Mouse (Mus musculus): ENCODE results near the gene Arl6.

The Arl6 gene

DNA sequence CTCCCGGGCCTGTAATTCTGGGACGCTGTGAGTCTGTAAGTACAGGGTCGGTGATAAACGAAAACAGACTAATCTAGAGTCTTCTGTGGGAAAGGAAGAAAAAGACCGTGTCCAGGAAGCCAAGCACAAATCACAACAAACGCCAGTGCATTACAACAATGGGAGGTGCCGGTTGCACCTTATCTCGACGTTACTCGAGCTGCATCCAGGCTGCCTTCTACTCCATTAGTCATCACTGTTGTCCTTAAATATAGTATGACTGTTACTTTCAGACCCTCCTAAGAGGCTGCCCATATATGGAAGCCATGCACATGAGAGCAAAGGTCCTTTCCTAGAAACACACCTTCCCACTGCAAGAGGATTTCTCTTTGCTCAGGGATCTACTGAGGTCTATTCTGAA, 51.4 kb downstream of the Arl6 start:
- no peak for DNase-seq (ENCODE audit: low read depth, low spot score)

DNA sequence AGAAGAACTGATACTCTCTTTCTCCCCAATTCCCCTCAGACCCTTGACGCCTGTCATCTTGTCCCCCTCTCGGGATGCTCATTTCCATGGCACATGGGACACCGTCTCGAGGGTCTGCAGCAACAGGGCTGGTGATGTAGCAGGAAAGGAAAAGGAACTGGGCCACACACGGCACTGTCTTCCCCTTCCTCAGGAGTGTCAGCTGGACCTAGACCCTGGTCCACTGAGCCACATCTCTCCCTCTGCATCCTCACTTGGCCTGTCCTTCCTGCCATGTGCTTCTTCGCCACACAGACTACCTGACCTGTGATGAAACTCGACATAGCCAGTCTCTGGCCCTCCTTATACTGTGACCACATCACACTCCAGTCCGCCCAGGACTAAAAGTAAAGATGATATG, 52.3 kb downstream of the Arl6 start:
- no peak for DNase-seq (ENCODE audit: low read depth, low spot score)

DNA sequence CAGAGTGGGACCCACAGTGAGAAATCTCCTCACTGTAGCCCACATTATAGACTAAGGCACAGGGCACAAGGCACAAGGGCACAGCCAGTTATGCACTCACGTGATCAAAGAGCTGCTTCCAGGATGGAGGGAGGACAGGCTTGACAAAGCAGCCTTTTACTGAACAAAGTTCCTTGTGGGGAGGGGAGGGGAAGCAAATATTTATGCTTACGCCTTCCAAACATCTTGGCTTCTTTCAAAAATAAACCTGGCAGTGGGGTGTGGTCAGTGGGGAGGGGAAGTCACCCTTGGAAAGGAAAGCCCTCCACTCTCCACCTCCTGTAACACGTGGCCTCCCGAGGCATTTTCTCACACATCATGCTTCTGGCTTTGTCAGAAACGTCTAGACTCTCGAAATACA, 52.9 kb downstream of the Arl6 start:
- DNase-seq (ENCODE audit: low read depth, low spot score) = no peak

DNA sequence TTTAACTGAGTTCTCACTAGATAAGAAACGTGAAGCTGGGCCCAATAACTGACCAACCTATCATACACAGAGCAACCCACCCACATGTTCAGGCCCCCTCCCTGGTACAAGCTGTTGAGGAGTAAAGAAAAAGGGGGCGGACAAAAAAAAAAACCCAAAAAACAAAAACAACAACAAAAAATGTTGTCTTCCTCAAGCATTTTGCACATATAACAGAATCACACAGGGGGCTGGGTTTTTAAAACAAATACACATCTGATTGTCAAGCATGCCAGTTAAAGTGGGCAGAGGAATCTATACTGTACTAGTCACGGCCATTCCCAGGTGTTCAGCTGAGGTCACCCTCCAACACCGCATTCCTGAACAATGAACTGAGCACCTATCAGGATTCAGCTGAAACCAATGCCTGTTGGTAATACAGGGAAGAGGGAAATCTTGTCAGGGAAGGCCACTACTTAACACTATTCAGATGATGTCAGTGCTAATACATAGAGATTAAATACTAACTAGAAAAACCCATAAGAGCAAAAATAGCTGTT, 53.4 kb downstream of the Arl6 start:
- no peak for DNase-seq (ENCODE audit: low read depth, low spot score)

DNA sequence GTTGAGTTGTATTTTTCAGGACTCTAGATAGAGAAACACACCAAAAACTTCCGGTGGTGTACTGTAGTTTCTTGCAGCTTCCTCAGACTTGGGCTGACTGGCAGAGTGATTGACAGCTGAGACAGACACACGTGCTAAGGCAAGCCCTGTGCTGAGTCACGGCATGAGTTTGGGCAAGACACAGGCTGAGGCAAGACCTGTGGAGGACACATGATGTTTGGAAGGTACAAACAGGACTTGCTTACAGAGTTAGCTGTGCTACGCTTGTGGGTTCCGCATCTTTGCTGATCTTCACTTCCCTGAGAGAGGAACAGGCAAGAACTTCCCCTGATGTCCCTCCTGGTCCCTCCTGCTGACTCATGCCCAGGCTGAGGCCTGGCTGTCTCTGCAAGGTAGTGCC, 55.7 kb downstream of the Arl6 start:
- no peak for DNase-seq (ENCODE audit: low read depth, low spot score)

DNA sequence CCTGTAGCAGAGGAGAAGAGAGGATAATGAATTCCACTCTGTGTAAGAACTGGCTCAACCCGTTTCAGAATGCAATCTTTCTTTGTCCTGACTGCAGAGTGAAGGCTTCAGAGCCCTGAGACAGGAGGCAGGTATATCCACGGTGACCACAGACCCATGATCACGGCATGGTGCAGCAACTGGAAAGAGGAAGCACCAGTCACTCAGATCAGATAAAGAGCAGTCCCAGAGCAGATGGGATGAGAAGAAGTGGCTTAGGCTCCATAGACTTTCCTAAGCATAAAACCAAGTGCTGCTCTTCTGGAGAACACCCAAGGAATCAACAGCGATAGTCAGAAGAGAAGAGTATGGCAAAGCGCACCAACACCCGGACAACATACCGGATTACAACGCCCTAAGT, 60.0 kb downstream of the Arl6 start:
- DNase-seq (ENCODE audit: low read depth, low spot score) = no peak

DNA sequence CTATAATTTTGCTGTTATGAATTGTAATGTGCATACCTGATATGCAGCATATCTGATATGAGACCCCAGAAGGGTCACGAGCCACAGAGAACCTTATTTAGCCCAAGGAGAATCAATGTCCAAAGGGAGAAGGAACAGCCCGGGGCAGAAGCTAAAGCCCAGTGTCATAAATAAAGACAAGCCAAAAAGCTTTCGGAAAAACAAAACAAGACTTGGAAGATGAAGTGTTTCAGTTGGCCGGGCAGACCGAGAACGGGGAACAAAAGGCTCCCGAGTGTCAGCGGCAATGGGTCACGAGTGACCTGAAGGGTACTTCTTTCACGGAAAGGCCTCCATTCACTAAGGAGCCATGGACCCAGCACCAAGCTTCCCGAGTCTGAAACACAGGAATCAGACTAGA, 65.2 kb downstream of the Arl6 start:
- no peak for DNase-seq (ENCODE audit: low read depth, low spot score)

DNA sequence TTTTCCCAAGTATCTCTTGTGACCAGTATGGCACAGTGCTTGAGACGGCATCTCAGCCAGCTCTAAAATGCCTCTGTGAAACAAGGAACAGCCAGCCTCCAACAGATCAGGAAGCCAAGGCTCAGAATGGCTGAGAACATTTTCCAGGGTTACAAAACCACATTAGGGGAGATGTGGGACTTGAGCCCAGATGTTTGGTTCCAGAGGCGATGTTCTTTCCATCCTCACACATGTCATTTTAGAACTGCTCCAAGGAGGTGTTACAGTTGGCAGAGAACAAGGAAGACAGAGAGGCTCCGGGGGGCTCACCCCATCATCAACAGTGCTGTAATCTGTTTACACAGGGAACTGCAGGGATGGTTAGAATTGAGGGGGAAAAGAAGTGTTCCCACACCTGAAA, 66.5 kb downstream of the Arl6 start:
- no peak for DNase-seq (ENCODE audit: low read depth, low spot score)

DNA sequence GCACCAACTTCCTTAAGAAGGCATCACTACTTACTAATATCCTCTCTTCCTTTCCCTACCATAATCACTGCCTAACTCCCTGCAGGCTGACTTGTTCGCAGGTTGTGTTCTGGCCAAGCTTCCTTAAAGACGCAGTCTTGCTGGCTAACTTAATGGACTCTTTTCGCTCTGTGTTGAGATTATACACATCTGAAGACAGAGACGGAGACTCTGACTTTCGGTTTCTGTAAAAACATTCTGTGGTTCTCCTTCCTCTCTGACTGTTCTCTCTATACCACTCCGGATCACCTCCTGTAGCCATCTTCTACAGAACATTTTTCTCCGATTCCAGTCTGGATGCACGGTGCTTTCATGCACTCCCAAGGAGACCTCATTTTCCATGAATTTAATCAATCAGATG, 68.4 kb downstream of the Arl6 start:
- DNase-seq (ENCODE audit: low read depth, low spot score) = no peak

DNA sequence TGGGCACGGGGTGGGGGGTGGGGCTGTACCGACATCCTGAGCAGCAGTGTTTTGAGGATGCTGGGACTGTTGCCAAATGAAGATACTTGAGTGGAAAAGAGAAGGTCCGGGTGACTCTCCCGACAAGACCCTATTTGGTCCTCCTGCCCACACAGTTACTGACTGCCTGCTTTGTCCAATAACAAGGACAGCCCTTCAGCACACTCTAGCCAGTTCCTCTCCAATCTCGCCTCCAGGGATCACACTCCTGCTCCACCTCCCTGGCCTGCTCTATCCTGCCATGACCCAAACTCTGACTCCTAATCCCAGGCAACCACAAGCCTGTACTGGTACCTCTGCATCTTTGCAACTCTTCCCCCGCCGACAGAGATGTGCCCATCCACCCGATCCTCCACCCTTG, 69.4 kb downstream of the Arl6 start:
- no peak for DNase-seq (ENCODE audit: low read depth, low spot score)

DNA sequence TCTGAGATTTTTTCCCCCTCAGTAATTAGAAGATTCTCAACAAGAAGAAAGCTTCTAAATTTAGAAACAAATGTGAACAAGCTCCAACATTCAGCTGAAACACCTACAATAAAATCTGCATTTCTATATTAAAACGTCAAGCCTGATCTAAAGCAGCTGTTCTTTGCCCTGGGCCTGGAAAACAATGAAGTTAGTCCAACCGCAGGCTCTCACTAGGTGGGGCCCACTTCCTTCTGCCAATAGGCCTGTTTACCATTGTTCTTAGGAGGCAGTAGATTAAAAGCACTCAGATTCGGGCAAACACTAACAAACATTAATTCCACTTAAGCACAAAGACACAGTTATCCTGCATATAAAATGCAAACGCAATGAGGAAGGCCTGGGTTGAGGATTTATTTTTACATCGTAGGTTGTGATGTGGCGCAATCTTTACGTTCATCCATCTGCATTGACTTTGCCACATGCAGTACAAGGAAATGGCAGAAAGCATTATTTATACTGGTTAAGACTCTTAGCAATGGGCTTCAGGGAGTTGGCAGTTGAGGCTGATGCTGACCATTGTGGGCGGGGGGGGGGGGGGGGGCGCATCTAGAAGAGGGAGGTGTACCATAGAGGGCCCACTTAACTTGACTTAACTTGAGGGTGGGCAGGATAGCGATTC, 71.3 kb downstream of the Arl6 start:
- peak; percentile 22 for DNase-seq (ENCODE audit: low read depth, low spot score)

DNA sequence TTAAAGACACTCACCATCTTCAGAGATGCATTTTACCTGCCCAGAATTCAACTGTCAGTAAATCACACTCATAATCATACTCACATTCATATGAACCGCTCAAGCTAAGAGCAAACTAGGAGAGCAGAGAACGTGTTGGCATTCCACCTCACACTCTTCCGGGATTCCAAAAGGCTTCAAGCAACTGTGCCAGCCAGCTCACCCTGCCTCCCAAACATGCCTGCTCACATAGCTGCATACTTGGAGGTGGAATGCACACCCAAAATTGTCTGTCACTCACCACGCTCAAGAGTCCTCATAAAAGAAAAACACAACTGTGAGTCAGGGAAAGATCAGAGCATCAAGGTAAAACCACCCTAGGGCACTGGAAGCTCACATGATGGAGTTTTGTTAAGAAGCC, 72.8 kb downstream of the Arl6 start:
- DNase-seq (ENCODE audit: low read depth, low spot score) = no peak

DNA sequence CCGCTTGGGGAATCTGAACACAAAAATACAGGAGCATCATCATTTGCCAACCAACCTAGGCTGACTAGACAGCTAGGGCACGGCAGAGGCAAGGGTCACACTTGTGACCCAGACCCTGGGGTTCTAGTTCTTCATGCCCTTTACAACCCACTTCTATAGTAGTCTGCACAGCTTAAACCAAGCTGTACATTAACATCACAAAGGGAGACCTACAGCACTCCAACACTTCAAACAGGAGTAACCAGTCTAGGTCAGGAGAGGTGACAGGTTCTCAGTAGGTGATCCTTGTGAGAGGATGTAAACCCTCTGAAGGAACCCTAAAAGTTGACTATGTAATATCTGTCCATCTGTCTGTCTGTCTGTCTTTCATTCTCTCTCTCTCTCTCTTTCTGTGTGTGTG, 73.6 kb downstream of the Arl6 start:
- DNase-seq (ENCODE audit: low read depth, low spot score) = peak; percentile 62

DNA sequence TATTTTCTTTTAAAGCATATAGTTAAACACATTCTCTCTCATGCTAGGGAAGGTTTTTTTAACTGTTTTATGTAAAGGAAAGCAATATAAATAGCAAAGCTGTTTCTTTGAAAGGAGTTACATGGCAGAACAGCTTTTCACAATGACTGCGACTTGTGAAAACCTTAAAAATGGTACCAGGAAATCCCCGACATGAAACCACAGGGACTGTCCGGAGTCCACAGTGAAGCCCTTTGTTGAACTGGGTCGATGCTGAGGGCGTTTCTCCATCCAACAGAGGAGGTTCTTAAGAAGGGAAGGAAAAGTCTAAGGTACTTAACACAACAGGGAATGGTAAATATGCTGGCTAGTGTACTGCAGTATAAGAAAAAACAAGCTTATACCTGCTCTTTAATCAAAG, 75.2 kb downstream of the Arl6 start:
- no peak for DNase-seq (ENCODE audit: low read depth, low spot score)
